Mouse (Mus musculus) megakaryocyte-erythroid progenitor cell, adult 5-6 weeks (primary cell): ENCODE measurements around the gene Mtmr12. TPM values are rescaled to one million over a fixed set of nuclear protein-coding genes. Genes with fewer than 3 reads are reported as not detected.

ENCODE experiments used
- ATAC-seq: replicated peaks from 2 replicates; pipeline ENCODE4 v1.8.0; 2016; ENCODE audit warnings: mild to moderate bottlenecking, inconsistent platforms; ENCODE audit not compliant: severe bottlenecking, poor library complexity, low FRiP score, low TSS enrichment
- total RNA-seq, 2 experiments: library from RNA; stranded (forward) in 1 of 2; stranded (reverse) in 1 of 2; fragments of 200-1000, 215-1000 nt in 1 of 2; fragments of >200 nt in 1 of 2; fragmentation: Nextera tagmentation in 1 of 2; gene quantifications; 2 replicates each; pipeline ENCODE4 v1.2.3; 2014 to 2017

Mtmr12 gene
- total RNA-seq, 2 experiments from 2014 or later: 15.7 to 21.9 TPM

GRCm38 (mm10) chr15:12313255-12313654, 108.4 kb downstream of the Mtmr12 start:
- no peak for ATAC-seq

GRCm38 (mm10) chr15:12314584-12314983, 109.8 kb downstream of the Mtmr12 start:
- no peak for ATAC-seq

GRCm38 (mm10) chr15:12315996-12316395, 111.2 kb downstream of the Mtmr12 start:
- no peak for ATAC-seq

- peak; percentile 45 for ATAC-seq
Measured at GRCm38 (mm10) chr15:12317290-12317689, 112.5 kb downstream of the Mtmr12 start.

- ATAC-seq: no peak
Measured at GRCm38 (mm10) chr15:12318451-12318850, 113.6 kb downstream of the Mtmr12 start.

GRCm38 (mm10) chr15:12319889-12320288, 115.1 kb downstream of the Mtmr12 start:
- ATAC-seq: no peak

GRCm38 (mm10) chr15:12320441-12321090, 115.7 kb downstream of the Mtmr12 start:
- peak; percentile 23 for ATAC-seq

GRCm38 (mm10) chr15:12321091-12321787, 116.4 kb downstream of the Mtmr12 start, which contains the start of gene Golph3:
Gene Golph3, plus strand, starts transcription at chr15:12321450.
- peak; percentile 79 for ATAC-seq

GRCm38 (mm10) chr15:12321788-12322621, 117.2 kb downstream of the Mtmr12 start, which contains the start of gene 1810049J17Rik:
Gene 1810049J17Rik, minus strand, starts transcription at chr15:12321899.
- ATAC-seq: no peak

- ATAC-seq: no peak
Measured at GRCm38 (mm10) chr15:12322676-12323402, 118.0 kb downstream of the Mtmr12 start.

Other genes with a start within 250 kb of the Mtmr12 start
- 341 and 370 TPM in 2 replicates for gene Sub1, start 208.0 kb upstream of the Mtmr12 start, total RNA-seq (2014; fragmentation: Nextera tagmentation)
- 614 and 656 TPM in 2 replicates for gene Sub1, start 208.0 kb upstream of the Mtmr12 start, total RNA-seq (2017)
- gene Zfr, start 87.2 kb upstream of the Mtmr12 start, total RNA-seq (2014; fragmentation: Nextera tagmentation): 100 and 123 TPM in 2 replicates
- 61.9 and 71.9 TPM in 2 replicates for gene Zfr, start 87.2 kb upstream of the Mtmr12 start, total RNA-seq (2017)
- gene Golph3, start 116.4 kb downstream of the Mtmr12 start, total RNA-seq (2014; fragmentation: Nextera tagmentation): 85.5 and 86.5 TPM in 2 replicates
- 126 and 132 TPM in 2 replicates for gene Golph3, start 116.4 kb downstream of the Mtmr12 start, total RNA-seq (2017)
- not detected in 2 replicates for gene 1810049J17Rik, start 116.9 kb downstream of the Mtmr12 start, total RNA-seq (2014; fragmentation: Nextera tagmentation)
- gene 1810049J17Rik, start 116.9 kb downstream of the Mtmr12 start, total RNA-seq (2017): 1.0 TPM in 1 of 2 replicates, not detected in the other